Mouse (Mus musculus): Measurements from ENCODE around the gene Gm2310. TPM values are rescaled to one million over a fixed set of nuclear protein-coding genes. Genes with fewer than 3 reads are reported as not detected.
"Not testable (repeated sequence)": the region's sequence is repeated elsewhere in the genome, so short reads cannot be mapped to it uniquely, and the experiment has no call there.

The Gm2310 gene
- polyA plus RNA-seq (2016; fragmentation: Nextera tagmentation; extraction: Ambion mirVana): not detected in 2 replicates

- H3K27me3 ChIP-seq (ENCODE audit: low read depth, poor library complexity, severe bottlenecking); H3K9me3 ChIP-seq (replicated peaks); H3K27ac ChIP-seq; DNase-seq (ENCODE audit: low spot score); H3K36me3 ChIP-seq; H3K4me1 ChIP-seq; H3K4me3 ChIP-seq: not testable (repeated sequence)
These were observed at the start of gene Gm2310 for GRCm38 (mm10) chr15:8519853-8520252. Gene Gm2310 (minus strand): TSS chr15:8519953.

DNA sequence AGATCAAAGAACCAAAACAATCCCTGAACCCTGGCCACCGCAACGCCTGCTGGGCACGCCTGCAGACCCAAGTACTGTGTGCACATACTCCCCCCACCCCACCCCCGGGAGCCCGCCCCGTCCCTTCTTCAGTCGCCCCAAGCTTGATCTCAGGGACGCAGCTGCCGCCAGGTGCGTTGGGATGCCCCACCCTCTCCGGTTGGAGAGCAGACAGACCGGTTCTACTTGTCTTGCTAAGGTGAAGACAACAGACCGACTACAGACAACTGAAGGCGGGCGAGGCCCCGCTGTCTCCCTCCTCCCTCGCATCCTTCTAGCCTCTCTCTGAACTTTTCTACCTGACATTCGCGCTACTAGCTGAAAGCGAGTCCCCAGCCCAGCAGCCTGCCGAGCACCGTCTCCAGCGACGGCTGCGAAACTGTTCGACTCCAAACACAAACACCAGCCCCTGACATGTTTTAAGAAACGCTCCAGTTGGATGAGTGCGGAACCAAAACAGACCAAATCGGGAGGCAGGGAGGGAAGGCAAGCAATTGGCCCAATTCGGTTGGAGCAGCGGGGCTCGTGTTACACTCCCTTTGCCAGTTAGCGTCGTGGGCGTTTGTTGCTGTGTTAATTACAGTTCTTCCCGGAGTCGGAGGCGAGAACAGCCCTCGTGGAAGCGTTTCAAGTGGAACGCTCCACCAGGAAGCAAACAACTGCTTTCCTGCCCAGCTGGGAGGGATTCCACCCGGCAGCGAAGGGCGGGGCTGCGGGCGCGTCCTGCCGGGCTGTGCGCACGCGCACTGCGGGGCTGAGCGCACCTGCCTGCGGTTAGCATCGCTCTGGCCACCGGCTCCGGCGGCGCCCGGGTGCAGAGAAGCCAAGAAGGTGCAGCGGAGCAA lies 49.1 kb upstream of the Gm2310 start:
- under 1% methylated on average over 61 of the region's 61 CpGs for WGBS
- Histone ChIP-seq H3K27me3 (ENCODE audit: low read depth, poor library complexity, severe bottlenecking) (peaks cover 22% of the 10 kb centered on the region), H3K27ac (peak overlapping the region; percentile 50; the same call in 1 of the 2 replicates)

DNA sequence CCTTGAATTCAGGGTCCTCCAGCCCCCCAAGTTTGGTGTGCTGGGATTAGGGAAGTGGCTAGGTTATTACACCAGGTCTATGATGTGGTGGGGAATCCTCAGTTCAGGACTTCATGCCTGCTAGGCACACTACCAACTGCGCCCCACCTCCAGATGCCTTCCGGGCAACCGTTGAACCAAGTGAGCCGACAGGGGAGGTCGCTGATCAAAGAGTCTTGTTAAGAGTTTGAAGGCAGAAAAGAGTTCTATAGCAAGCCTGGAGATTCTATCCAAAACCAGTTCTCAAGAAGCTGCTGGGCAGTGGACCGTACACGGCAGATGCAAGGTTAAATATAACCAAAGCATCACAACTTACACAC lies 48.5 kb upstream of the Gm2310 start:
- Histone ChIP-seq H3K27ac (no peak overlapping the region), H3K27me3 (ENCODE audit: low read depth, poor library complexity, severe bottlenecking) (peaks cover 22% of the 10 kb centered on the region)

More for the DNA sequence above, 49.1 kb upstream of the Gm2310 start:
- peak; percentile 86 for DNase-seq (ENCODE audit: low spot score)
- H3K9me3 ChIP-seq (replicated peaks): no peaks in the 10 kb centered on the region
- H3K36me3 ChIP-seq: no peaks in the 10 kb centered on the region
- peaks cover 15% of the 10 kb centered on the region for H3K4me1 ChIP-seq
- H3K4me3 ChIP-seq: peak overlapping the region; percentile 67

DNA sequence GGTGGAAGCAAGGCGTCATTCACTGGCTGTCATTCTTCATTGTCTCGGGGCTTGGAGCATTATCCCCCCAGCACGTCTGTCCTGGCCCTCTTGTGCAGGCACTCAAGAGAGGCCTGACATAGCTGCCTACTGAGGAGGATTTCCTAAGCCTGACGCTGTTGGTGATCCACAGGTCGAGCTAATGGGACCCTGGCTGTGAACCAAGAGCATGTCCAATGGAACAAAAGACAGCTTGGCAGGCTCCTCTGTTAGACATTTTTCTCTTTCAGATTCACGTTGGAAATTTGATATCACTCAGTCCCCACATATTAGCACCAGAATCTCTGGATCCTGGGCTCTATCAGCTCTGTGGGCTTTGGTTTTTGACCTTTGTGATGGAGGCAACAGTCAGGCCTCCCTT lies 45.7 kb upstream of the Gm2310 start:
- no peaks in the 10 kb centered on the region for H3K36me3 ChIP-seq
- H3K9me3 ChIP-seq (replicated peaks): no peaks in the 10 kb centered on the region
- H3K4me3 ChIP-seq: no peak overlapping the region
- H3K27me3 ChIP-seq (ENCODE audit: low read depth, poor library complexity, severe bottlenecking): peaks cover 16% of the 10 kb centered on the region
- 84% methylated on average over 6 of the region's 6 CpGs for WGBS
- no peak overlapping the region for H3K27ac ChIP-seq
- DNase-seq (ENCODE audit: low spot score): no peak
- H3K4me1 ChIP-seq: peaks cover 15% of the 10 kb centered on the region

More for the DNA sequence above, 48.5 kb upstream of the Gm2310 start:
- 4% methylated on average over 7 of the region's 7 CpGs for WGBS
- Histone ChIP-seq H3K36me3 (no peaks in the 10 kb centered on the region), H3K9me3 (replicated peaks) (no peaks in the 10 kb centered on the region), H3K4me3 (peak overlapping the region; percentile 67), H3K4me1 (peaks cover 15% of the 10 kb centered on the region)
- peak; percentile 47 for DNase-seq (ENCODE audit: low spot score)

GRCm38 (mm10) chr15:8564331-8564730 lies 44.6 kb upstream of the Gm2310 start:
- WGBS: 90% methylated on average over 3 of the region's 3 CpGs
- Histone ChIP-seq H3K36me3 (no peaks in the 10 kb centered on the region), H3K27ac (no peak overlapping the region), H3K4me3 (no peak overlapping the region), H3K4me1 (peaks cover 12% of the 10 kb centered on the region), H3K27me3 (ENCODE audit: low read depth, poor library complexity, severe bottlenecking) (peaks cover 16% of the 10 kb centered on the region), H3K9me3 (replicated peaks) (no peaks in the 10 kb centered on the region)
- DNase-seq (ENCODE audit: low spot score): no peak

- Histone ChIP-seq H3K27me3 (ENCODE audit: low read depth, poor library complexity, severe bottlenecking) (peaks cover 14% of the 10 kb centered on the region), H3K36me3 (no peaks in the 10 kb centered on the region), H3K27ac (no peak overlapping the region), H3K4me1 (peaks cover 5% of the 10 kb centered on the region), H3K9me3 (replicated peaks) (no peaks in the 10 kb centered on the region), H3K4me3 (no peak overlapping the region)
- no peak for DNase-seq (ENCODE audit: low spot score)
- 87% methylated on average over 1 of the region's 1 CpGs for WGBS
These were observed 43.9 kb upstream of the Gm2310 start for GRCm38 (mm10) chr15:8563423-8564194.

DNA sequence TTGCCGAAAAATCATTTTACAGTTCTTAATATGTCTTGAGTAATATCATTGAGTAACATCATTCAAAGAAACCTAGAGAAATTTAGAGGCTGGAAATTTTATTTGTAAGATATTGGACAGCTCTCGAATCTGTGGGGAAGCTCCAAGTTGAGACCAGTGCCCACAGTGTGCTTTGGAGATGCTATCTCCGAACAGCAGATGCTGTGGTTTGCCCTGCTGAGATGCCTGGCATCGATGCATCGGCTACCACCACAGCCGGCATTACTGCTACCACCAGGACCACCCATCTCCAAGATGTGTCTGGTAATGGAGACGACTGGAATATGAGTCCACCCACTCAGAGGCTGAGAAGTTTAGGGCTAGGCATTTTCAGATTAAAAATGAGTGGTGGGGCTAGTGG lies 43.0 kb upstream of the Gm2310 start:
- Histone ChIP-seq H3K4me1 (no peaks in the 10 kb centered on the region), H3K27me3 (ENCODE audit: low read depth, poor library complexity, severe bottlenecking) (peaks cover 6% of the 10 kb centered on the region), H3K4me3 (no peak overlapping the region), H3K27ac (no peak overlapping the region), H3K9me3 (replicated peaks) (no peaks in the 10 kb centered on the region), H3K36me3 (no peaks in the 10 kb centered on the region)
- no peak for DNase-seq (ENCODE audit: low spot score)
- WGBS: 90% methylated on average over 7 of the region's 7 CpGs

GRCm38 (mm10) chr15:8531201-8531600 lies 11.4 kb upstream of the Gm2310 start:
- no peaks in the 10 kb centered on the region for H3K9me3 ChIP-seq (replicated peaks)
- DNase-seq (ENCODE audit: low spot score): no peak
- 83% methylated on average over 5 of the region's 5 CpGs for WGBS

GRCm38 (mm10) chr15:8512957-8513356 lies 6.8 kb downstream of the Gm2310 start:
- WGBS: 35% methylated on average over 5 of the region's 5 CpGs
- no peaks in the 10 kb centered on the region for H3K27me3 ChIP-seq (ENCODE audit: low read depth, poor library complexity, severe bottlenecking)
- peaks cover 22% of the 10 kb centered on the region for H3K4me1 ChIP-seq
- DNase-seq (ENCODE audit: low spot score): peak; percentile 38
- no peaks in the 10 kb centered on the region for H3K36me3 ChIP-seq
- H3K9me3 ChIP-seq (replicated peaks): no peaks in the 10 kb centered on the region
- H3K4me3 ChIP-seq: no peak overlapping the region
- H3K27ac ChIP-seq: 0 out of 2 replicates have a peak overlapping the region, but pooled peaks have one; percentile 46

More at GRCm38 (mm10) chr15:8531201-8531600, 11.4 kb upstream of the Gm2310 start:
- Histone ChIP-seq H3K4me3 (no peak overlapping the region), H3K4me1 (no peaks in the 10 kb centered on the region), H3K27ac (no peak overlapping the region), H3K36me3 (no peaks in the 10 kb centered on the region), H3K27me3 (ENCODE audit: low read depth, poor library complexity, severe bottlenecking) (no peaks in the 10 kb centered on the region)

- Histone ChIP-seq H3K27ac (no peak overlapping the region), H3K36me3 (no peaks in the 10 kb centered on the region), H3K27me3 (ENCODE audit: low read depth, poor library complexity, severe bottlenecking) (no peaks in the 10 kb centered on the region), H3K4me3 (no peak overlapping the region), H3K4me1 (peaks cover 22% of the 10 kb centered on the region), H3K9me3 (replicated peaks) (no peaks in the 10 kb centered on the region)
- 69% methylated on average over 9 of the region's 9 CpGs for WGBS
- no peak for DNase-seq (ENCODE audit: low spot score)
These were observed 7.9 kb downstream of the Gm2310 start for GRCm38 (mm10) chr15:8511861-8512260.

DNA sequence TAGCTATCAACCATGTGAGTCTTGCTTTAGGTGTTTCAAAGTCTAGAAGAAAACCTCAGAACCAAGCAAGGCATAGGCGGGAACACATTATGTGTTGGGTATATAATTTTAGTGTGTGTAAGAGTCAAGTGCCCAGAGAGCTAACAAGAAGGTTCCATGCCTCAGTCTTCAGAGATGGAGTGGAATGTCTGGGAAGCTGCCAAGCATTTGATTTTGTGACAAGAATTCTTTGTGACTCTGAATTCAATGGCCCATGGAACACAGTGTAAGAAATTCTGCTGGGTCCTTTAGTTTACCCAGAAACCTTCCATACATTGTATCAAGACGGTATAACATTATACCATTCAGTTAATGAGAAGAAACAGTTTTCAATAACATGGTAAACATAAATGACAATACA lies 17.3 kb downstream of the Gm2310 start:
- no peak for DNase-seq (ENCODE audit: low spot score)
- Histone ChIP-seq H3K4me3 (no peak overlapping the region), H3K27ac (no peak overlapping the region), H3K4me1 (no peaks in the 10 kb centered on the region), H3K36me3 (no peaks in the 10 kb centered on the region), H3K27me3 (ENCODE audit: low read depth, poor library complexity, severe bottlenecking) (no peaks in the 10 kb centered on the region), H3K9me3 (replicated peaks) (no peaks in the 10 kb centered on the region)
- WGBS: 92% methylated on average over 2 of the region's 2 CpGs

DNA sequence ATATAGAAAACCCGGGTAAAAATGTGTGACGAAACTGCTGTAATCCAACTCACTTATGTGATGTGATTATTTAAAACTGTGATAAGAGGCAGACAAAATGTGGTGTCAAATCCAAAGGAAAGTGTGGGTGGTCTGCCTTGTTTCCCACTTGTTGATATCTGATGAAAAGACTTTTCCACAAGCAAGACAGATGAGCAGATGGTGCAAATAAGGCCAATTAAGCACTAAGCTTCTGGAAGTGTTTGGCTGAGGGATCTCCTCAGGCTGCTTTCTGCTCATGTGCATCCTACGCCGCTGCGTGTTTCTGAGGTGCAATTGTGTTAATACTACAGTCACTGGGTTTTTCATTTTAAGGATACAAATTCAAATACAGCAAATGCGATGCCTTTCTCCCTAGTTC lies 34.5 kb downstream of the Gm2310 start:
- DNase-seq (ENCODE audit: low spot score): no peak
- H3K4me3 ChIP-seq: no peak overlapping the region
- no peaks in the 10 kb centered on the region for H3K4me1 ChIP-seq
- WGBS: 90% methylated on average over 6 of the region's 6 CpGs
- no peak overlapping the region for H3K27ac ChIP-seq
- no peaks in the 10 kb centered on the region for H3K27me3 ChIP-seq (ENCODE audit: low read depth, poor library complexity, severe bottlenecking)
- H3K9me3 ChIP-seq (replicated peaks): no peaks in the 10 kb centered on the region
- no peaks in the 10 kb centered on the region for H3K36me3 ChIP-seq

GRCm38 (mm10) chr15:8469006-8469575 lies 50.7 kb downstream of the Gm2310 start:
- WGBS: 68% methylated on average over 4 of the region's 4 CpGs
- no peak overlapping the region for H3K27ac ChIP-seq
- H3K27me3 ChIP-seq (ENCODE audit: low read depth, poor library complexity, severe bottlenecking): no peaks in the 10 kb centered on the region
- H3K9me3 ChIP-seq (replicated peaks): no peaks in the 10 kb centered on the region
- DNase-seq (ENCODE audit: low spot score): no peak
- H3K36me3 ChIP-seq: no peaks in the 10 kb centered on the region
- no peak overlapping the region for H3K4me3 ChIP-seq
- H3K4me1 ChIP-seq: no peaks in the 10 kb centered on the region

Data from limb, embryonic 10.5 days (tissue).